Mouse (Mus musculus) liver, embryonic 11.5 days (tissue): ENCODE data around the gene Phkg1. TPM values are rescaled to one million over a fixed set of nuclear protein-coding genes. Genes with fewer than 3 reads are reported as not detected.
"Not testable (repeated sequence)": the region's sequence is repeated elsewhere in the genome, so short reads cannot be mapped to it uniquely, and the experiment has no call there.

ENCODE experiments used
- ATAC-seq: fragments of 200-750 bp; cut with Nextera tagmentation; replicated peaks from 2 replicates; pipeline ENCODE4 v1.8.0; 2017; ENCODE audit warnings: moderate number of reproducible peaks, mild to moderate bottlenecking, moderate TSS enrichment, moderate library complexity; ENCODE audit not compliant: low FRiP score
- DNase-seq: peaks from one replicate; pipeline ENCODE4 v3.0.0-alpha.2; 2017; ENCODE audit warnings: low spot score
- H3K27ac ChIP-seq: fragments of 300-500 bp; sonication (generic); 2 replicates; pipeline ENCODE4 v1.5.1; 2014; ENCODE audit warnings: mild to moderate bottlenecking, low read depth, low read length, control low read depth
- H3K27me3 ChIP-seq: fragments of 300-500 bp; sonication (generic); replicated peaks from 2 replicates; pipeline ENCODE4 v1.6.1; 2014; ENCODE audit warnings: low read length, mixed read lengths; ENCODE audit not compliant: control insufficient read depth, insufficient read depth
- H3K36me3 ChIP-seq: fragments of 300-500 bp; sonication (generic); 2 replicates; pipeline ENCODE4 v1.6.1; 2014; ENCODE audit warnings: mild to moderate bottlenecking, low read length, moderate library complexity, mixed read lengths; ENCODE audit not compliant: control insufficient read depth, insufficient read depth
- H3K4me1 ChIP-seq: fragments of 300-500 bp; sonication (generic); replicated peaks from 2 replicates; pipeline ENCODE4 v1.6.1; 2014; ENCODE audit warnings: low read length, mixed read lengths; ENCODE audit not compliant: control insufficient read depth, insufficient read depth
- H3K4me2 ChIP-seq: fragments of 300-500 bp; sonication (generic); 2 replicates; pipeline ENCODE4 v1.6.1; 2014; ENCODE audit warnings: mild to moderate bottlenecking, control low read depth, moderate library complexity
- H3K4me3 ChIP-seq: fragments of 300-500 bp; sonication (generic); 2 replicates; pipeline ENCODE4 v1.5.1; 2014; ENCODE audit warnings: low read depth, low read length, control low read depth
- H3K9ac ChIP-seq: fragments of 300-500 bp; sonication (generic); 2 replicates; pipeline ENCODE4 v1.6.1; 2014; ENCODE audit warnings: low read depth, low read length, control low read depth
- H3K9me3 ChIP-seq: fragments of 300-500 bp; sonication (generic); 2 replicates; pipeline ENCODE4 v1.6.1; 2016; ENCODE audit warnings: low read length, inconsistent platforms, mixed read lengths; ENCODE audit not compliant: control insufficient read depth
- WGBS: fragments of 180-500 bp; shearing (Covaris S2); extraction: QIAGEN DNeasy Blood & Tissue Kit; methylation state at CpG from one replicate; pipeline ENCODE4 v1.1.7; 2014; 5-methylcytosine and 5-hydroxymethylcytosine counted together
- polyA plus RNA-seq: library from polyadenylated mRNA; unstranded; fragments of >200 nt; fragmentation: Nextera tagmentation; extraction: Ambion mirVana; gene quantifications from 2 replicates; pipeline ENCODE4 v1.2.1, GENCODE M21; 2014

The Phkg1 gene
- polyA plus RNA-seq, 1 experiment from 2014 or later: 0.29 TPM

GRCm38 (mm10) chr5:129929924-129930855 is 31.8 kb upstream of the Phkg1 start:
- Histone ChIP-seq H3K4me3 (no peak overlapping the region), H3K27ac (no peak overlapping the region), H3K4me2 (no peak overlapping the region), H3K9me3 (no peaks in the 10 kb centered on the region), H3K27me3 (no peaks in the 10 kb centered on the region), H3K4me1 (no peaks in the 10 kb centered on the region), H3K36me3 (no peaks in the 10 kb centered on the region), H3K9ac (no peak overlapping the region)
- DNase-seq (no peak), ATAC-seq (no peak; the same call in 1 of the 2 replicates)
- WGBS: 52% methylated on average over 9 of the region's 9 CpGs

DNA sequence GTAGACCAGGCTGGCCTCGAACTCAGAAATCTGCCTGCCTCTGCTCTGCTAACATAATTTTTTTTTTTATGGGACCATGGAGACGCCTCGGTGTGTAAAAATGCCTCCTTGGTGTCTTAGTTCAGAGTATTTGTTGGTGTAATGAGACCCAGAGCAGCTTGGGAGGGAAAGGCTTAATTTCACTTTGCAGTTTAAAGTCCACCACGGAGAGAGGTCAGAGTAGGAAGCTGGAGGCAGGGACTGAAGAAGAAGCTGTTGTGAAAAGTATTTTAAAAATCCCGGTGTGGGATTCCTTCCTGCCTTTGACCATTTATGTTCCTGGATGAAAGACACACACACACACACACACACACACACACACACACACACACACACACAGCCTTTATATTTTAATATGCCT is 27.6 kb upstream of the Phkg1 start:
- WGBS: 86% methylated on average over 5 of the region's 5 CpGs
- ATAC-seq: no peak
- Histone ChIP-seq H3K4me1 (no peaks in the 10 kb centered on the region), H3K4me3 (no peak overlapping the region), H3K27ac (no peak overlapping the region), H3K36me3 (no peaks in the 10 kb centered on the region), H3K9ac (no peak overlapping the region), H3K4me2 (no peak overlapping the region), H3K27me3 (no peaks in the 10 kb centered on the region), H3K9me3 (no peaks in the 10 kb centered on the region)
- no peak for DNase-seq

DNA sequence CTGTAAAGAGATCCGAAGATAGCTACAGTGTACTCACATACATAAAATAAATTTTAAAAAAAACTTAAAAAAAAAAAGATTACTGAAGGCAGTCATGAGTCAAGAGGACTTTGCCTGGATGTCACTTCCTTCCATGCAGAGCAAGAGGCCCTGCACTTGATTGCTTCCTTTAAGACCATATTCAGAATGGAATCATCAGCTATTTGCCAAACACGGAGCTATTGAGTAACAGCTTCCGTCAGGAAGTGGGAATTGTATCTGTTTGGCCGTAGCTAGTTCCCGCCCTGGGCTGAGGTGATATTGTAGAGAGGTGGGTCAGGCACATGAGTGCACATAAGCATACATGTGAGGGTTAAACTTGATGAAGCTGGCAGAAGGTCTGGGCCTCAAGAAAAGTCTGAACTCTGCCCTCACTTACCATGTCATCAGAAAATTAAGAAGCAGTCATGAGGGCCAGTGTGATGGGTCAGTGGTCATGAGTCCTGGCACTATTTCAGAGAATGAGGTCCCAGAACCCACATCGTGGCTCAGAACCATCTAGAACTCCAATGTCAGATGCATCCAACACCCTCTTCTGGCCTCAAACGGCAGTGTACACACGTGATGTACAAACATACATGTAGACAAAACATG is 26.6 kb upstream of the Phkg1 start:
- H3K27ac ChIP-seq: no peak overlapping the region
- no peak for ATAC-seq
- no peak for DNase-seq
- no peak overlapping the region for H3K4me2 ChIP-seq
- H3K4me3 ChIP-seq: no peak overlapping the region
- no peaks in the 10 kb centered on the region for H3K27me3 ChIP-seq
- 77% methylated on average over 8 of the region's 8 CpGs for WGBS
- H3K36me3 ChIP-seq: no peaks in the 10 kb centered on the region
- no peaks in the 10 kb centered on the region for H3K9me3 ChIP-seq
- no peaks in the 10 kb centered on the region for H3K4me1 ChIP-seq
- no peak overlapping the region for H3K9ac ChIP-seq

DNA sequence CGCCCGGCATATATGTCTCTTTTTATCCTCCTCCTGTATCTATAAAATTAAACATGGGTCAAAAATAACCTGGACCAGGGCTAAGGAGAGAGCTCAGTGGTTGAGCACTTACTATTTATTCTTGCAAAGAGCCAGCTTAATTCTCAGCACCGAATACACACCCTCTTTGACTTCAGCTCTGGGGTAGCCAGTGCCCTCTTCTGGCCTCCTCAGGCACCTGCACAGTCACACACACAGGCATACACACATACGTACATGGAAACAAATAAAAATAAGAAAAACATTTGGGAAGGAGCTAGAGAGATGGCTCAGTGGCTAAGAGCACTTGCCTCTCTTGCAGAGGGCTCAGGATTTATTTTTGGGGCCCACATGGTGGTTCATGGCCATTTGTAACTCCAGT is 23.6 kb upstream of the Phkg1 start:
- H3K4me2 ChIP-seq: no peak overlapping the region
- H3K4me1 ChIP-seq: peaks cover 3% of the 10 kb centered on the region; the same call in 1 of the 2 replicates
- no peaks in the 10 kb centered on the region for H3K36me3 ChIP-seq
- ATAC-seq (no peak), DNase-seq (no peak)
- H3K4me3 ChIP-seq: no peak overlapping the region
- WGBS: 95% methylated on average over 4 of the region's 4 CpGs
- H3K27ac ChIP-seq: no peak overlapping the region
- H3K27me3 ChIP-seq: no peaks in the 10 kb centered on the region
- H3K9ac ChIP-seq: no peak overlapping the region
- H3K9me3 ChIP-seq: no peaks in the 10 kb centered on the region

- Histone ChIP-seq H3K4me3 (no peak overlapping the region), H3K36me3 (no peaks in the 10 kb centered on the region), H3K27me3 (no peaks in the 10 kb centered on the region), H3K4me2 (no peak overlapping the region), H3K9ac (no peak overlapping the region), H3K27ac (no peak overlapping the region), H3K9me3 (no peaks in the 10 kb centered on the region), H3K4me1 (peaks cover 3% of the 10 kb centered on the region; the same call in 1 of the 2 replicates)
- DNase-seq: no peak
- 72% methylated on average over 8 of the region's 8 CpGs for WGBS
- no peak for ATAC-seq
Measured at GRCm38 (mm10) chr5:129919320-129919719, 21.0 kb upstream of the Phkg1 start.

- no peak overlapping the region for H3K27ac ChIP-seq
- no peaks in the 10 kb centered on the region for H3K36me3 ChIP-seq
- ATAC-seq (no peak), DNase-seq (no peak)
- no peaks in the 10 kb centered on the region for H3K27me3 ChIP-seq
- H3K4me2 ChIP-seq: no peak overlapping the region
- H3K9ac ChIP-seq: no peak overlapping the region
- no peak overlapping the region for H3K4me3 ChIP-seq
- 84% methylated on average over 9 of the region's 9 CpGs for WGBS
- no peaks in the 10 kb centered on the region for H3K9me3 ChIP-seq
- peaks cover 3% of the 10 kb centered on the region; the same call in 1 of the 2 replicates for H3K4me1 ChIP-seq
Measured at GRCm38 (mm10) chr5:129918752-129919151, 20.4 kb upstream of the Phkg1 start.

DNA sequence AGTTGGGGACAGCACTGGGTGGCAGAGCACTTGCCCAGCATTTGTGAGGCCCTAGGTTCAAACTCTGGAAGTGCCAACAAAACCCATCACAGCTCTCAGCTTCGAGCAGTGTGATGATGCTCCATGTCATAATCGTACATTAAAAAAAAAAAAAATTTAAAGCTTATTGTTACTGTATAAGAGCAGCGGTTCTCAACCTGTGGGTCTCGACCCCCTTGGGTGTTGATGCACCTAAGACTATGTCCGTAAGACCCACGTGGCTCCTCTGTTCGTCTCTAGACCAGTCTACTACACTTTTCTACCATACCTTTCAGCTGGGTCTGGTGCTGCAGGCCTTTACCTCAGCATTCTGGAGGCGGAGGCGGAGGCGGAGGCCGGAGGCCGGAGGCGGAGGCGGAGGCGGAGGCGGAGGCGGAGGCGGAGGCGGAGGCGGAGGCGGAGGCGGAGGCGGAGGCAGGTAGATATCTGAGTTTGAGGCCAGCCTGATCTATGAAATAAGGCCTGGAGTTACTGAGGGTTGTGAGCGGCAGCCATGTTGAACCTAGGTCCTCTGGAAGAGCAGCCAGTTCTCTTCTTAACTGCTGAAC is 19.8 kb upstream of the Phkg1 start:
- WGBS: 81% methylated on average over 24 of the region's 24 CpGs
- DNase-seq (no peak), ATAC-seq (peak; percentile 58)
- Histone ChIP-seq H3K9me3 (no peaks in the 10 kb centered on the region), H3K36me3 (no peaks in the 10 kb centered on the region), H3K27me3 (no peaks in the 10 kb centered on the region), H3K9ac (no peak overlapping the region), H3K4me3 (no peak overlapping the region), H3K27ac (no peak overlapping the region), H3K4me2 (no peak overlapping the region), H3K4me1 (peaks cover 3% of the 10 kb centered on the region; the same call in 1 of the 2 replicates)

DNA sequence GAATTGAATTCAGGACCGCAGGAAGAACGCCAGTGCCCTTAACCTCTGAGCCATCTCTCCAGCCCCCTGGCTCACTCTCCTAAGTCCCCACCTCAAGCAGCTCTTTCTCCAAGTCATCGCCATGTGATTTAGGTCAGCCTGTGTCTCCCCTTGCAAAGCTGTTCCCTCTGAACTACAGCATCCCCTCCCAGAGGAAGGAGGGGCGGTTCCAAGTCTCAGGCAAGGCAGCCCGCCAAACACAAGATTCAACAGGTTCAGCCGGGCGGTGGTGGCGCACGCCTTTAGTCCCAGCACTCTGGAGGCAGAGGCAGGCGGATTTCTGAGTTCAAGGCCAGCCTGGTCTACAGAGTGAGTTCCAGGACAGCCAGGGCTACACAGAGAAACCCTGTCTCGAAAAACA is 17.1 kb upstream of the Phkg1 start:
- not testable (repeated sequence) for H3K36me3 ChIP-seq, H3K27ac ChIP-seq, H3K4me3 ChIP-seq, ATAC-seq, DNase-seq, H3K9ac ChIP-seq, H3K4me1 ChIP-seq, H3K4me2 ChIP-seq, H3K27me3 ChIP-seq, H3K9me3 ChIP-seq
- WGBS: 77% methylated on average over 11 of the region's 11 CpGs
